Mouse (Mus musculus) lung, embryonic 14.5 days (tissue): ENCODE data around the gene Dock1. TPM values are rescaled to one million over a fixed set of nuclear protein-coding genes. Genes with fewer than 3 reads are reported as not detected.
A peak's percentile ranks its signal among the peaks of the same experiment; 100 is the strongest.

Experiments used
- ATAC-seq: fragments of 200-750 bp; cut with Nextera tagmentation; 2 replicates; pipeline ENCODE4 v1.8.0; 2017; ENCODE audit warnings: mild to moderate bottlenecking, moderate TSS enrichment, moderate library complexity; ENCODE audit not compliant: insufficient read depth
- DNase-seq: peaks from one replicate; pipeline ENCODE4 v3.0.0-alpha.2; 2015
- H3K27ac ChIP-seq: fragments of 300-500 bp; sonication (generic); 2 replicates; pipeline ENCODE4 v1.5.1; 2014; ENCODE audit warnings: low read depth, mild to moderate bottlenecking, moderate library complexity
- H3K27me3 ChIP-seq: fragments of 300-500 bp; sonication (generic); 2 replicates; pipeline ENCODE4 v1.6.1; 2014; ENCODE audit warnings: low read length, control low read depth; ENCODE audit not compliant: insufficient read depth
- H3K36me3 ChIP-seq: fragments of 300-500 bp; sonication (generic); 2 replicates; pipeline ENCODE4 v1.6.1; 2014; ENCODE audit warnings: control low read depth; ENCODE audit not compliant: insufficient read depth
- H3K4me1 ChIP-seq: fragments of 300-500 bp; sonication (generic); 2 replicates; pipeline ENCODE4 v1.6.1; 2014; ENCODE audit warnings: antibody characterized with exemption, control low read depth; ENCODE audit not compliant: insufficient read depth
- H3K4me2 ChIP-seq: fragments of 300-500 bp; sonication (generic); 2 replicates; pipeline ENCODE4 v1.6.1; 2014; ENCODE audit warnings: mild to moderate bottlenecking
- H3K4me3 ChIP-seq: fragments of 300-500 bp; sonication (generic); 2 replicates; pipeline ENCODE4 v1.5.1; 2014; ENCODE audit warnings: low read depth, low read length
- H3K9ac ChIP-seq: fragments of 300-500 bp; sonication (generic); 2 replicates; pipeline ENCODE4 v1.6.1; 2014
- H3K9me3 ChIP-seq: fragments of 300-500 bp; sonication (generic); 2 replicates; pipeline ENCODE4 v1.6.1; 2016; ENCODE audit warnings: low read depth, low read length, control low read depth
- CTCF ChIP-seq: IDR thresholded peaks from 2 replicates; pipeline ENCODE4 v1.5.1; 2016; ENCODE audit warnings: antibody characterized with exemption, low read depth
- WGBS: fragments of 180-500 bp; shearing (Covaris S2); extraction: QIAGEN DNeasy Blood & Tissue Kit; methylation state at CpG from one replicate; pipeline ENCODE4 v1.1.7; 2014; 5-methylcytosine and 5-hydroxymethylcytosine counted together
- polyA plus RNA-seq: library from polyadenylated mRNA; unstranded; fragments of >200 nt; fragmentation: Nextera tagmentation; extraction: Ambion mirVana; gene quantifications from 2 replicates; pipeline ENCODE4 v1.2.1, GENCODE M21; 2014

The Dock1 gene
- polyA plus RNA-seq, 1 experiment from 2014 or later = 57.3 TPM

- DNase-seq = no peak
- WGBS = 92% methylated on average over 3 of the region's 3 CpGs
- TF ChIP-seq CTCF = no peak
- no peak overlapping the region for H3K4me3 ChIP-seq
- no peaks in the 10 kb centered on the region for H3K27me3 ChIP-seq
- peaks cover 53% of the 10 kb centered on the region for H3K36me3 ChIP-seq
- ATAC-seq = no peak
- H3K9me3 ChIP-seq = no peaks in the 10 kb centered on the region
- H3K27ac ChIP-seq = no peak overlapping the region
- no peak overlapping the region for H3K9ac ChIP-seq
- H3K4me2 ChIP-seq = no peak overlapping the region
- no peaks in the 10 kb centered on the region for H3K4me1 ChIP-seq
Observed at GRCm38 (mm10) chr7:134794889-134795288, 124.4 kb downstream of the Dock1 start.

- 78% methylated on average over 4 of the region's 4 CpGs for WGBS
- Histone ChIP-seq H3K9me3 (no peaks in the 10 kb centered on the region), H3K36me3 (peaks cover 43% of the 10 kb centered on the region), H3K27ac (no peak overlapping the region), H3K27me3 (no peaks in the 10 kb centered on the region), H3K4me3 (no peak overlapping the region), H3K4me1 (no peaks in the 10 kb centered on the region), H3K9ac (no peak overlapping the region), H3K4me2 (no peak overlapping the region)
- TF ChIP-seq CTCF = no peak
- DNase-seq = peak; percentile 13
- ATAC-seq = no peak
Observed at GRCm38 (mm10) chr7:134800079-134800478, 129.6 kb downstream of the Dock1 start.

GRCm38 (mm10) chr7:134804422-134804821 lies 134.0 kb downstream of the Dock1 start:
- Histone ChIP-seq H3K4me1 (no peaks in the 10 kb centered on the region), H3K9me3 (no peaks in the 10 kb centered on the region), H3K27ac (no peak overlapping the region), H3K9ac (no peak overlapping the region), H3K27me3 (no peaks in the 10 kb centered on the region), H3K4me2 (no peak overlapping the region), H3K36me3 (peaks cover 56% of the 10 kb centered on the region), H3K4me3 (no peak overlapping the region)
- ATAC-seq = no peak
- no peak for DNase-seq
- no peak for TF ChIP-seq CTCF
- WGBS = 84% methylated on average over 4 of the region's 4 CpGs

- no peaks in the 10 kb centered on the region for H3K9me3 ChIP-seq
- no peak overlapping the region for H3K4me3 ChIP-seq
- DNase-seq (no peak), ATAC-seq (no peak)
- no peak overlapping the region for H3K9ac ChIP-seq
- H3K27ac ChIP-seq = no peak overlapping the region
- no peaks in the 10 kb centered on the region for H3K27me3 ChIP-seq
- peaks cover 65% of the 10 kb centered on the region for H3K36me3 ChIP-seq
- H3K4me1 ChIP-seq = no peaks in the 10 kb centered on the region
- TF ChIP-seq CTCF = no peak
- H3K4me2 ChIP-seq = no peak overlapping the region
- WGBS = 80% methylated on average over 6 of the region's 6 CpGs
Observed at GRCm38 (mm10) chr7:134806799-134807198, 136.3 kb downstream of the Dock1 start.

- no peak for TF ChIP-seq CTCF
- H3K27ac ChIP-seq = no peak overlapping the region
- no peak for ATAC-seq
- H3K4me1 ChIP-seq = no peaks in the 10 kb centered on the region
- H3K9ac ChIP-seq = no peak overlapping the region
- WGBS = 89% methylated on average over 2 of the region's 2 CpGs
- DNase-seq = no peak
- no peak overlapping the region for H3K4me3 ChIP-seq
- H3K4me2 ChIP-seq = no peak overlapping the region
- H3K27me3 ChIP-seq = no peaks in the 10 kb centered on the region
- peaks cover 57% of the 10 kb centered on the region for H3K36me3 ChIP-seq
- H3K9me3 ChIP-seq = no peaks in the 10 kb centered on the region
Observed at GRCm38 (mm10) chr7:134808406-134808805, 138.0 kb downstream of the Dock1 start.

GRCm38 (mm10) chr7:134809241-134809975 lies 139.0 kb downstream of the Dock1 start:
- H3K9ac ChIP-seq = no peak overlapping the region
- DNase-seq (no peak), ATAC-seq (no peak)
- H3K4me3 ChIP-seq = no peak overlapping the region
- TF ChIP-seq CTCF = no peak
- H3K36me3 ChIP-seq = peaks cover 63% of the 10 kb centered on the region
- no peak overlapping the region for H3K27ac ChIP-seq
- no peaks in the 10 kb centered on the region for H3K27me3 ChIP-seq
- no peaks in the 10 kb centered on the region for H3K4me1 ChIP-seq
- H3K9me3 ChIP-seq = no peaks in the 10 kb centered on the region
- no peak overlapping the region for H3K4me2 ChIP-seq
- WGBS = 93% methylated on average over 6 of the region's 6 CpGs

GRCm38 (mm10) chr7:134818471-134818870 lies 148.0 kb downstream of the Dock1 start:
- no peak for ATAC-seq

More at GRCm38 (mm10) chr7:134818471-134818870, 148.0 kb downstream of the Dock1 start:
- H3K27ac ChIP-seq = no peak overlapping the region
- no peak overlapping the region for H3K9ac ChIP-seq
- no peaks in the 10 kb centered on the region for H3K27me3 ChIP-seq
- no peak for DNase-seq
- H3K36me3 ChIP-seq = peaks cover 29% of the 10 kb centered on the region
- no peak overlapping the region for H3K4me3 ChIP-seq
- 0 out of 2 replicates have a peak, but pooled peaks cover 3% of the 10 kb centered on the region for H3K4me1 ChIP-seq
- no peak overlapping the region for H3K4me2 ChIP-seq
- no peak for TF ChIP-seq CTCF
- no peaks in the 10 kb centered on the region for H3K9me3 ChIP-seq
- WGBS = 95% methylated on average over 5 of the region's 5 CpGs
